Mouse (Mus musculus) frontal cortex, adult 2 months (tissue): ENCODE measurements around the gene Hs3st3b1. TPM values are rescaled to one million over a fixed set of nuclear protein-coding genes. Genes with fewer than 3 reads are reported as not detected.
A peak's percentile ranks its signal among the peaks of the same experiment; 100 is the strongest.

Experiments used
- DNase-seq, 2 experiments: peaks; one replicate each; pipeline ENCODE4 v3.0.0; 2022; ENCODE audit warnings: low spot score in 1 of 2; ENCODE audit errors: extremely low spot score in 1 of 2
- polyA plus RNA-seq: library from polyadenylated mRNA; depleted of rRNA; stranded (reverse); fragments of >200 nt; gene quantifications from 2 replicates; pipeline ENCODE4 v1.2.3, GENCODE M21; 2012; rRNA removed

Gene Hs3st3b1
- 3.6 and 3.9 TPM in 2 replicates for polyA plus RNA-seq

GRCm38 (mm10) chr11:63922091-63922621, at the start of gene Hs3st3b1:
Gene Hs3st3b1, minus strand, starts transcription at chr11:63922290.
- DNase-seq, result peak; percentile 78 to 86

- no peak for DNase-seq
Observed at GRCm38 (mm10) chr11:63971462-63971861, 49.4 kb upstream of the Hs3st3b1 start.

- no peak for DNase-seq
Observed at GRCm38 (mm10) chr11:63970818-63971217, 48.7 kb upstream of the Hs3st3b1 start.

- DNase-seq, result peak in 1 of 2 experiments; percentile 35
Observed at GRCm38 (mm10) chr11:63969205-63969910, 47.3 kb upstream of the Hs3st3b1 start.

- no peak for DNase-seq
Observed at GRCm38 (mm10) chr11:63968388-63969035, 46.4 kb upstream of the Hs3st3b1 start.

GRCm38 (mm10) chr11:63967641-63968387, 45.7 kb upstream of the Hs3st3b1 start:
- DNase-seq, result no peak

- DNase-seq, result no peak
Observed at GRCm38 (mm10) chr11:63965437-63965836, 43.3 kb upstream of the Hs3st3b1 start.

- no peak for DNase-seq
Observed at GRCm38 (mm10) chr11:63957207-63957606, 35.1 kb upstream of the Hs3st3b1 start.

GRCm38 (mm10) chr11:63956748-63957147, 34.7 kb upstream of the Hs3st3b1 start:
- DNase-seq, result no peak

- DNase-seq, result no peak
Observed at GRCm38 (mm10) chr11:63953887-63954286, 31.8 kb upstream of the Hs3st3b1 start.

GRCm38 (mm10) chr11:63952743-63953191, 30.7 kb upstream of the Hs3st3b1 start:
- DNase-seq, result no peak

GRCm38 (mm10) chr11:63951831-63952631, 29.9 kb upstream of the Hs3st3b1 start:
- no peak for DNase-seq

GRCm38 (mm10) chr11:63948371-63948770, 26.3 kb upstream of the Hs3st3b1 start:
- no peak for DNase-seq

GRCm38 (mm10) chr11:63947024-63947423, 24.9 kb upstream of the Hs3st3b1 start:
- peak; percentile 20 to 68 for DNase-seq

- no peak for DNase-seq
Observed at GRCm38 (mm10) chr11:63943947-63944346, 21.9 kb upstream of the Hs3st3b1 start.

GRCm38 (mm10) chr11:63943268-63943890, 21.3 kb upstream of the Hs3st3b1 start:
- no peak for DNase-seq

GRCm38 (mm10) chr11:63942177-63942576, 20.1 kb upstream of the Hs3st3b1 start:
- no peak for DNase-seq

- DNase-seq, result no peak
Observed at GRCm38 (mm10) chr11:63936641-63937040, 14.6 kb upstream of the Hs3st3b1 start.

GRCm38 (mm10) chr11:63926901-63927300, 4.8 kb upstream of the Hs3st3b1 start:
- no peak for DNase-seq

GRCm38 (mm10) chr11:63925161-63925582, 3.1 kb upstream of the Hs3st3b1 start:
- DNase-seq, result peak in 1 of 2 experiments; percentile 70
